Mouse (Mus musculus): ENCODE measurements around the gene Acot7. TPM values are rescaled to one million over a fixed set of nuclear protein-coding genes. Genes with fewer than 3 reads are reported as not detected.
A peak's percentile ranks its signal among the peaks of the same experiment; 100 is the strongest.

Gene Acot7
- polyA plus RNA-seq, 1 experiment from 2014 or later: 66.5 TPM

GRCm38 (mm10) chr4:152146033-152146827 is 31.7 kb upstream of the Acot7 start:
- 0 out of 2 replicates have a peak, but pooled peaks have one; percentile 26 for ATAC-seq (ENCODE audit: low read depth)
- no peaks in the 10 kb centered on the region for H3K9me3 ChIP-seq (ENCODE audit: control insufficient read depth, low read length)
- no peak overlapping the region for H3K4me3 ChIP-seq (ENCODE audit: low read length)
- H3K4me2 ChIP-seq (ENCODE audit: low read depth, low read length): no peak overlapping the region
- H3K9ac ChIP-seq (ENCODE audit: low read length): no peak overlapping the region
- H3K4me1 ChIP-seq (replicated peaks; ENCODE audit: control insufficient read depth, insufficient read depth, low read length): no peaks in the 10 kb centered on the region
- 60% methylated on average over 11 of the region's 11 CpGs for WGBS
- no peaks in the 10 kb centered on the region for H3K36me3 ChIP-seq (ENCODE audit: control insufficient read depth, insufficient read depth, low read length)
- peaks cover 16% of the 10 kb centered on the region for H3K27me3 ChIP-seq (ENCODE audit: control insufficient read depth, insufficient read depth, low read depth, low read length)
- no peak overlapping the region for H3K27ac ChIP-seq (ENCODE audit: low read length)

DNA sequence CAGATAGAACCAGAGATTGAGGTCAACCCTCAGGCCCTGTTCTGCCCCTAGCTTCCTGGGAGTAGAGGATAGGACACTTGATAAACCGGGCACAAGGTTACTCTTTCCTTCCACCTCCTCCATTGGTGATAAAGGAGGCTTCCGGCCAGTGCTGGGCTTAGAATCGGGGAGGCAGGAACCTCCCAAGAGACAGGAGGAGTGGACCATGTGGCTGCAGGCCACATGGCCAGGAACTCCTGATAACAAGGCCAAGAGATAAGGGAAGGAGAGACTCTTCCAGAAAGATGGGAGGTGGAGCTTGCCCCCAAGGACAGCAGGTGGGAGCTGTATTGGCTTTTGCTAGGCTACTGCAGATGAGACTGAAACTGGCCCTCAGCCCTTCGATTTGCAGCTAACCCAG is 27.4 kb upstream of the Acot7 start:
- peaks cover 12% of the 10 kb centered on the region for H3K4me1 ChIP-seq (replicated peaks; ENCODE audit: control insufficient read depth, insufficient read depth, low read length)
- H3K4me2 ChIP-seq (ENCODE audit: low read depth, low read length): no peak overlapping the region
- WGBS: 67% methylated on average over 4 of the region's 4 CpGs
- H3K27ac ChIP-seq (ENCODE audit: low read length): no peak overlapping the region
- ATAC-seq (ENCODE audit: low read depth): no peak
- no peaks in the 10 kb centered on the region for H3K36me3 ChIP-seq (ENCODE audit: control insufficient read depth, insufficient read depth, low read length)
- H3K9me3 ChIP-seq (ENCODE audit: control insufficient read depth, low read length): no peaks in the 10 kb centered on the region
- H3K27me3 ChIP-seq (ENCODE audit: control insufficient read depth, insufficient read depth, low read depth, low read length): peaks cover 42% of the 10 kb centered on the region
- no peak overlapping the region for H3K9ac ChIP-seq (ENCODE audit: low read length)
- no peak overlapping the region for H3K4me3 ChIP-seq (ENCODE audit: low read length)

- Histone ChIP-seq H3K36me3 (ENCODE audit: control insufficient read depth, insufficient read depth, low read length) (no peaks in the 10 kb centered on the region), H3K4me2 (ENCODE audit: low read depth, low read length) (peak overlapping the region; percentile 80), H3K27ac (ENCODE audit: low read length) (no peak overlapping the region), H3K4me1 (replicated peaks; ENCODE audit: control insufficient read depth, insufficient read depth, low read length) (peaks cover 12% of the 10 kb centered on the region), H3K4me3 (ENCODE audit: low read length) (peak overlapping the region; percentile 47), H3K9ac (ENCODE audit: low read length) (peak overlapping the region; percentile 46), H3K9me3 (ENCODE audit: control insufficient read depth, low read length) (no peaks in the 10 kb centered on the region), H3K27me3 (ENCODE audit: control insufficient read depth, insufficient read depth, low read depth, low read length) (peaks cover 44% of the 10 kb centered on the region)
- WGBS: 22% methylated on average over 7 of the region's 7 CpGs
- no peak for ATAC-seq (ENCODE audit: low read depth)
Measured at GRCm38 (mm10) chr4:152151451-152151965, 26.4 kb upstream of the Acot7 start.

GRCm38 (mm10) chr4:152151966-152152544 is 25.9 kb upstream of the Acot7 start, which contains the start of gene Espn:
Gene Espn, minus strand, starts transcription at chr4:152152371.
- peak; percentile 94 for ATAC-seq (ENCODE audit: low read depth)
- H3K9me3 ChIP-seq (ENCODE audit: control insufficient read depth, low read length): no peaks in the 10 kb centered on the region
- peak within 1 kb of the TSS; percentile 80 for H3K4me2 ChIP-seq (ENCODE audit: low read depth, low read length)
- WGBS: 1% methylated on average over 55 of the region's 57 CpGs
- H3K4me3 ChIP-seq (ENCODE audit: low read length): peak within 1 kb of the TSS; percentile 47
- peak within 1 kb of the TSS; percentile 46 for H3K9ac ChIP-seq (ENCODE audit: low read length)
- H3K27ac ChIP-seq (ENCODE audit: low read length): no peak within 1 kb of the TSS
- peaks cover 12% of the 10 kb centered on the region for H3K4me1 ChIP-seq (replicated peaks; ENCODE audit: control insufficient read depth, insufficient read depth, low read length)
- H3K36me3 ChIP-seq (ENCODE audit: control insufficient read depth, insufficient read depth, low read length): no peaks in the 10 kb centered on the region
- peaks cover 47% of the 10 kb centered on the region for H3K27me3 ChIP-seq (ENCODE audit: control insufficient read depth, insufficient read depth, low read depth, low read length)

GRCm38 (mm10) chr4:152153771-152154177 is 24.2 kb upstream of the Acot7 start:
- peak overlapping the region; percentile 30; the same call in 1 of the 2 replicates for H3K9ac ChIP-seq (ENCODE audit: low read length)

DNA sequence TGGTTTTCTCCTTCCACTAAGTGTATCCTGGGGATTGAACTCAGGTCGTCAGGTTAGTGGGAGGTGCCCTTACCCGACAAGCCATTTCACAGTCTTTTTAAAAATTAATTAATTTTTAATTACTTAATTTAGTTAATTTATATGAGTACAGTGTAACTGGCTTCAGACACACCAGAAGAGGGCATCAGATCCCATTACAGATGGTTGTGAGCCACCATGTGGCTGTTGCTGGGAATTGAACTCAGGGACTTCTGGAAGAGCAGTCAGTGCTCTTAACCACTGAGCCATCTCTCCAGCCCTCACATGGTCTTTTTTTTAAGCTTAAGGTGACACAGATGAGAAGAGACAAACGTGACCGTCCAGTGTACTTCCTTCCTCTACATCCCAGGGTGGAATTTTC is 22.9 kb upstream of the Acot7 start:
- H3K4me3 ChIP-seq (ENCODE audit: low read length): no peak overlapping the region
- no peak overlapping the region for H3K9ac ChIP-seq (ENCODE audit: low read length)
- no peaks in the 10 kb centered on the region for H3K9me3 ChIP-seq (ENCODE audit: control insufficient read depth, low read length)
- ATAC-seq (ENCODE audit: low read depth): no peak
- H3K4me2 ChIP-seq (ENCODE audit: low read depth, low read length): no peak overlapping the region
- no peak overlapping the region for H3K27ac ChIP-seq (ENCODE audit: low read length)
- no peaks in the 10 kb centered on the region for H3K36me3 ChIP-seq (ENCODE audit: control insufficient read depth, insufficient read depth, low read length)
- WGBS: 54% methylated on average over 4 of the region's 4 CpGs
- peaks cover 14% of the 10 kb centered on the region for H3K4me1 ChIP-seq (replicated peaks; ENCODE audit: control insufficient read depth, insufficient read depth, low read length)
- H3K27me3 ChIP-seq (ENCODE audit: control insufficient read depth, insufficient read depth, low read depth, low read length): peaks cover 72% of the 10 kb centered on the region

More at GRCm38 (mm10) chr4:152153771-152154177, 24.2 kb upstream of the Acot7 start:
- H3K27ac ChIP-seq (ENCODE audit: low read length): no peak overlapping the region; the same call in 1 of the 2 replicates
- WGBS: 2% methylated on average over 23 of the region's 23 CpGs
- peaks cover 12% of the 10 kb centered on the region for H3K4me1 ChIP-seq (replicated peaks; ENCODE audit: control insufficient read depth, insufficient read depth, low read length)
- no peaks in the 10 kb centered on the region for H3K36me3 ChIP-seq (ENCODE audit: control insufficient read depth, insufficient read depth, low read length)
- no peaks in the 10 kb centered on the region for H3K9me3 ChIP-seq (ENCODE audit: control insufficient read depth, low read length)
- H3K4me2 ChIP-seq (ENCODE audit: low read depth, low read length): peak overlapping the region; percentile 49
- peak; percentile 47 for ATAC-seq (ENCODE audit: low read depth)
- H3K27me3 ChIP-seq (ENCODE audit: control insufficient read depth, insufficient read depth, low read depth, low read length): peaks cover 64% of the 10 kb centered on the region
- peak overlapping the region; percentile 25 for H3K4me3 ChIP-seq (ENCODE audit: low read length)

DNA sequence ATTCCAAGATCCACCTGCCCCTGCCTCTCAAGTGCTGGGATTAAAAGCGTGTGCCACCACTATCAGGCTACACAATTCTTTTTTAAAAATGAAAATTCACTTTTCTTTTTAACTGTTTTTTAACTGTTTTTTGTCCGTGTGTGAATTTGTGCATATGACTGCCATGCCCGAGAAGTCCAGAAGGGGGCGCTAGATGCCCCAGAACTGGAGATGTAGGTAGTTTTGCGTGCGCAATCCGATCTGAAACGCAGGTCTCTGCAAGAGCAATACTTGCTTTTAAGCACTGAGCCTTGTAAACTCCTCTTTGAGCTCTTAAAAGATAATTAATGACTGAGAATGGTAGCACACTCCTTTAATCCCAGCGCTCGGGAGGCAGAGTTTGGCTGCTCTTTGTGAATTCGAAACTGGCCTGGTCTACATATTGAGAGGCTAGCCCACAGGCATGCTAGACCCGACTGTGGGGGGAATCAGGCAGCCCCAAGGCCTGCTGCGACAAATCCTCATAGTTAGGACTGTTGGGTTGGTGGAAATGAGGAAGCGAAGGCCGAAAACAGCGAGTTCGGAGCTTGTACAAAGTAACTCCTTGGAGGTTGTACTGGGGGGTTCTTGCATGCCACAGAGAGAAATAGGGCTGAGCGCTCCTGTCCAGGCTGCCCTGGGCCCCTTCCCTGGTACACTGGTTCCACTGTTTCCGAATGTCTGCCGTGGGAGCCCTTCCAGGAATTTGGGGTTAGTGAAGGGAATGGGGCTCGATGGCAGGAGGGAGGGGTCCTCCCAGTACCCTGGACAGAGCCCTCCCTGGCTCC is 20.0 kb upstream of the Acot7 start:
- WGBS: 14% methylated on average over 21 of the region's 21 CpGs
- H3K27me3 ChIP-seq (ENCODE audit: control insufficient read depth, insufficient read depth, low read depth, low read length): peaks cover 62% of the 10 kb centered on the region
- H3K4me3 ChIP-seq (ENCODE audit: low read length): peak overlapping the region; percentile 28
- no peak overlapping the region for H3K9ac ChIP-seq (ENCODE audit: low read length)
- H3K27ac ChIP-seq (ENCODE audit: low read length): no peak overlapping the region
- H3K4me2 ChIP-seq (ENCODE audit: low read depth, low read length): peak overlapping the region; percentile 38
- H3K4me1 ChIP-seq (replicated peaks; ENCODE audit: control insufficient read depth, insufficient read depth, low read length): peaks cover 6% of the 10 kb centered on the region
- ATAC-seq (ENCODE audit: low read depth): no peak
- H3K9me3 ChIP-seq (ENCODE audit: control insufficient read depth, low read length): no peaks in the 10 kb centered on the region
- H3K36me3 ChIP-seq (ENCODE audit: control insufficient read depth, insufficient read depth, low read length): no peaks in the 10 kb centered on the region

DNA sequence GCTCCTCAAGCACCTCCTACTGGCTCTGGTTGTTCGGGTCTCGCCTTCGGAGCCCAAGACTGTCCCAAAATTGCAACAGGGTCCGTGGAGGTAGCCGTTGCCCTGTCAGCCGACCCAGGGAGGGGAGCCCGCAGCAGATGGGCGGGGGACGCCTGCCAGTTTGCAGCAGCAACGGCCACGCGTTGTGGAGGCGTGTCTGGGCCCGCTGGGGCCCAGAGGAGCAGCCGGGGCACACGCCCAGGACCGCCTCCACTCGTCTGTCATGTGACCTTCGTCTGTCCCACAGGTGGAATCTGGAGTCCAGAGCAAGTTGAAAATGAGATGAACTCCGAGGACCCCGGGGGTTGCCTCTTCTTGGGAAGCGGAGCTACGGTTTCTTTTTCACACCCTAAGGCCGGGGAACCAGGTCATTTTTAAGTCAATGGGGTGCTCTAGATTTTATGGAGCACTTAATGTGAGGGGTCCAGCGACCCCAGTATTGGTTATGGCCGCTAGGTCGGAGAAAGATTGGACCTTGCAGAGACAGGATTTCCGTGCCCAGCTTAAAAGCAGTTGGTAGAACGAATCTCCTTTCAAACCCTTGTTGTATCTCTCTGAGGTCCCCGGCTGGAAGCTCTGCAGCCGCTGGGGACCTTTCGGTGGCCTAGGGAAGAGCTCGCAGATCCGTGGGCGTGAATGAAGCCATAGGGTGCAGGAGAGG is 19.2 kb upstream of the Acot7 start, which contains the start of gene Hes2:
Gene Hes2 (plus strand): TSS at position 283 of the 700 bp plus-strand sequence.
- Histone ChIP-seq H3K36me3 (ENCODE audit: control insufficient read depth, insufficient read depth, low read length) (no peaks in the 10 kb centered on the region), H3K4me2 (ENCODE audit: low read depth, low read length) (peak within 1 kb of the TSS; percentile 38), H3K4me1 (replicated peaks; ENCODE audit: control insufficient read depth, insufficient read depth, low read length) (peaks cover 2% of the 10 kb centered on the region), H3K27me3 (ENCODE audit: control insufficient read depth, insufficient read depth, low read depth, low read length) (peaks cover 57% of the 10 kb centered on the region), H3K27ac (ENCODE audit: low read length) (no peak within 1 kb of the TSS), H3K4me3 (ENCODE audit: low read length) (peak within 1 kb of the TSS; percentile 28), H3K9me3 (ENCODE audit: control insufficient read depth, low read length) (no peaks in the 10 kb centered on the region), H3K9ac (ENCODE audit: low read length) (no peak within 1 kb of the TSS)
- peak; percentile 26; the same call in 1 of the 2 replicates for ATAC-seq (ENCODE audit: low read depth)
- WGBS: 4% methylated on average over 35 of the region's 35 CpGs
